Mouse (Mus musculus) layer of hippocampus, postnatal 25 days (tissue): ENCODE measurements around the gene Notum. TPM values are rescaled to one million over a fixed set of nuclear protein-coding genes. Genes with fewer than 3 reads are reported as not detected.

Experiments
- DNase-seq, 2 experiments: peaks; one replicate each; pipeline ENCODE4 v3.0.0; 2022; ENCODE audit warnings: mixed read lengths in 2 of 2, low spot score in 1 of 2; ENCODE audit errors: extremely low spot score in 1 of 2
- total RNA-seq, 2 experiments: library from RNA; stranded (reverse); gene quantifications; 2 replicates each; pipeline ENCODE4 v1.2.3; 2021

Notum gene
- 1 to 10 TPM; 4.5 to 8.2 TPM for total RNA-seq

GRCm38 (mm10) chr11:120661076-120661460, at the start of gene Notum:
TSS of gene Notum (minus strand) at chr11:120661175.
- no peak for DNase-seq

GRCm38 (mm10) chr11:120710672-120711071, 49.7 kb upstream of the Notum start:
- no peak for DNase-seq

- DNase-seq, result no peak
Measured at GRCm38 (mm10) chr11:120709551-120709950, 48.6 kb upstream of the Notum start.

GRCm38 (mm10) chr11:120707969-120708368, 47.0 kb upstream of the Notum start:
- no peak for DNase-seq

GRCm38 (mm10) chr11:120707225-120707624, 46.2 kb upstream of the Notum start:
- no peak for DNase-seq

GRCm38 (mm10) chr11:120706120-120706519, 45.1 kb upstream of the Notum start:
- no peak for DNase-seq

- DNase-seq, result no peak
Measured at GRCm38 (mm10) chr11:120704486-120705325, 43.7 kb upstream of the Notum start.

- DNase-seq, result no peak
Measured at GRCm38 (mm10) chr11:120703696-120704454, 42.9 kb upstream of the Notum start.

GRCm38 (mm10) chr11:120697741-120698140, 36.8 kb upstream of the Notum start:
- DNase-seq, result no peak

GRCm38 (mm10) chr11:120696568-120696967, 35.6 kb upstream of the Notum start:
- DNase-seq, result no peak

GRCm38 (mm10) chr11:120695641-120696040, 34.7 kb upstream of the Notum start:
- DNase-seq, result no peak

- no peak for DNase-seq
Measured at GRCm38 (mm10) chr11:120695184-120695583, 34.2 kb upstream of the Notum start.

GRCm38 (mm10) chr11:120693461-120693860, 32.5 kb upstream of the Notum start:
- DNase-seq, result no peak

- no peak for DNase-seq
Measured at GRCm38 (mm10) chr11:120692471-120693011, 31.6 kb upstream of the Notum start.

GRCm38 (mm10) chr11:120689365-120689764, 28.4 kb upstream of the Notum start:
- DNase-seq, result no peak

- DNase-seq, result no peak
Measured at GRCm38 (mm10) chr11:120686650-120687272, 25.8 kb upstream of the Notum start.

GRCm38 (mm10) chr11:120684660-120685059, 23.7 kb upstream of the Notum start:
- no peak for DNase-seq

GRCm38 (mm10) chr11:120684086-120684485, 23.1 kb upstream of the Notum start:
- DNase-seq, result no peak

- DNase-seq, result no peak
Measured at GRCm38 (mm10) chr11:120683536-120683935, 22.6 kb upstream of the Notum start.

GRCm38 (mm10) chr11:120682683-120683082, 21.7 kb upstream of the Notum start:
- no peak for DNase-seq

GRCm38 (mm10) chr11:120679909-120680308, 18.9 kb upstream of the Notum start:
- no peak for DNase-seq
